Mouse (Mus musculus): ENCODE results near the gene Col17a1.

The Col17a1 gene

DNA sequence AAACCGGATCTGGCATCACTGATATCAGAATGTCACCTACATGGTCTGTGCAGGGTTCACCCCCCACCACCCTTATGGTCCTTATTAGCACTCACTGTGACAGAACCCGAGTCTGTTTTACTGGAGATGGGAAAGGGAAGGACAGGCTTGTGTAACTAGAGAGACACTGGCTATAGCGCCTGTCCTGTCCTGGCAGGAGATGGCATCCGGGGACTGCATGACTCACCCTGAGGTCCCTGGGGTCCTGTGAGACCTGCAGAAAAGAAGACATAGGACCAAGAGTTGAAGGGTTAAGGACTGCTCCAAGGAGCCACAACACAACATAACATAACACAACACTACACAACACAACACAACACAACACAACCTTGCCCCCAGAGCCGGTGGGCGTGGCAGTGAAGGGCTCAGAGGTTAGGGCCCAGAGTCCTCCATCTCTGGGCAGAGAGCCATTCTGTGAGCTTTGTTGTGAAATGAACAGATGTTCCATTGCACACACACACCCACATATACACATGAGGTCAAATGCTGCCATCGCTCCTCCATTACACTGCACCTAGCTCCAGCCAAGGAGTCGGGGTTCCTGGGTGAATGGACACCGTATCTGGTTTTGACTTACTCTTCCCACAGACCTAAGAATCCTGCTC is 32.0 kb downstream of the Col17a1 start:
- peak; percentile 61 for DNase-seq

DNA sequence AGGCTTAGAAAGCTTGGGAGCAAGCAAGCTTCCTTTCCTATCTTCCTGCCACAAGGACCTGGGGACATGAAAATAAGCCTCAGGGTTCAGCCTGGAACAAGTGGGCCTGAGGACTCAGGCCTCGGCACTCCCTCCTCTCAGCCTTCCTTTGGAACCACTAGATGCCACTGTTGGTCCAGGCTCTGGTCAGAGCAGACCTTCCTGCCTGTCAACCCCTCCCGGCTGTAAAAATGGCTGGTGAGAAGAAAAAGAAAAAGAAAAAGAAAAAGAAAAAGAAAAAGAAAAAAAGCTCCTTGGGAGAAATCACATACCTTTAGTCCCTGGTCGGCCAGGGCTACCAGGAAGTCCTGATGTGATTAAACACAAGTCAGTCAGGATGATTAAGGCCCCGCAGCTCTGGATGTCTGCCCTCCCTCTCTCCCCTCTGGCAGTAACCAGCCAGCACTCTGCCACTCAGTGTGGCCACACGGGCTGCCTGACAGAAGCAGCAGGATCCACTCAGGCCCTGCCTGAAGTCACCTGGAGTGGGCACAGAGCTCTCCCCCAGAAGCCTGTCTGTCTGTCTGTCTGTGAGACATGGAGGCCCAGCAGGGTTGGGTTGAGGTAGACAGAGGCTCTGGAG is 32.9 kb downstream of the Col17a1 start:
- DNase-seq: peak; percentile 79

GRCm38 (mm10) chr19:47654896-47655295 is 37.0 kb downstream of the Col17a1 start:
- DNase-seq: no peak

DNA sequence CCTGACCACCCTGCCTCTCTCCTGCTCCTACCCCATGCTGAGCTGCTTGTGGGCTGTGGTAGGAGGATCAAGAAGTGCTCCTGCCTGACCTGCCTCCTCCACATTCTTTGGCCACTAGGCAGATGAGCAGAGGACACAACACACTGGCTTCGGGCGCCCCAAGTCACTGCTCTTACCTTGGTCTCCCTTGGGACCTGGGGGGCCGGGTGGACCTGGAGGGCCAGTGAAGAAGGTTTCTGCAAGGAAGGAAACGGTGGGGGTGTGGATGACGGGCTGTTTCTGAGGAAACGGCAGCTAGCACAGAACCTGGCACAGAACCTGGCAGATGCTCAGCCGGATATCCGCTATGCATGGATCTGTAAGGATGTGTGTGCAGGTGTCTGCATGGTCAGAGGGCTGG is 38.7 kb downstream of the Col17a1 start:
- DNase-seq: no peak

GRCm38 (mm10) chr19:47652255-47652654 is 39.6 kb downstream of the Col17a1 start:
- no peak for DNase-seq

GRCm38 (mm10) chr19:47651160-47651480 is 40.8 kb downstream of the Col17a1 start:
- DNase-seq: peak; percentile 1

DNA sequence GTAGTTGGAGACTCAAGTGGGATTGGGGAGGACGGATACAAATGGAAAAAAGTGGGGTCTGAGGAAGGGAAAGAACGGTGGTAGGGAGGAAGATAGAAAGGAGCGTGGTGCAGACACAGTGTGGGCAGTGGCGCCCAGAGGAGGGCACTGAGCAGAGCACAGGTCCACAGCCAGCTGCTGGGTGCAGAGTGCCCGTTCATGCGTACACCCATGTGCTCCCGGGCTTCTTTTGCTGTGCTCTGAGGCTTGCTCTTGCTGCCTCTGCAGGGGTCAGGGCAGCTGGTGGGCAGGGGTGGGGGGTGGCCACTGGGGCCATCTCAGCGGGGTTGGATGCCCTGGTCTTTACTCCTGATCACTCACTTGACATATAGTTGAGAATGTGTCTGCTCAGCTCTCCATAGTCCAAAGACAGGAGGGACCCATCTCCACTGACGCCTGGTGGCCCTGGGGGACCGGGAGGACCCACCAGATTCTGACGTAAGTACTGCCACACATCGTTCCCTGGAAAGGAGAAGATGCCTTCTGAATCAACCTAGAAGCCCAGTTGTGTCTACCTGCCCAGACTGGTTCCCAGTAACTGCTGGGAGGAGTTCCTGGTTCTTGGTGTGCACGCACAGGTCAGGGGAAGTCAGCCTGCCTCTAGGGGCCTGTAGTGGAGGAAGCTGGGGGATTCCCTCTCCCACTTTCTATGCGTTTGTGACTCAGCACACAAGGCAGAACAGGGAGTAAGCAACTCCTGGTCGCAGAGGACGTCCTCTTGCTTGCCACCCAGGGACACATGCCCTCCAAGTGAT is 41.3 kb downstream of the Col17a1 start:
- DNase-seq: peak; percentile 1

- DNase-seq: peak; percentile 1
Measured at GRCm38 (mm10) chr19:47649071-47649470, 42.8 kb downstream of the Col17a1 start.

DNA sequence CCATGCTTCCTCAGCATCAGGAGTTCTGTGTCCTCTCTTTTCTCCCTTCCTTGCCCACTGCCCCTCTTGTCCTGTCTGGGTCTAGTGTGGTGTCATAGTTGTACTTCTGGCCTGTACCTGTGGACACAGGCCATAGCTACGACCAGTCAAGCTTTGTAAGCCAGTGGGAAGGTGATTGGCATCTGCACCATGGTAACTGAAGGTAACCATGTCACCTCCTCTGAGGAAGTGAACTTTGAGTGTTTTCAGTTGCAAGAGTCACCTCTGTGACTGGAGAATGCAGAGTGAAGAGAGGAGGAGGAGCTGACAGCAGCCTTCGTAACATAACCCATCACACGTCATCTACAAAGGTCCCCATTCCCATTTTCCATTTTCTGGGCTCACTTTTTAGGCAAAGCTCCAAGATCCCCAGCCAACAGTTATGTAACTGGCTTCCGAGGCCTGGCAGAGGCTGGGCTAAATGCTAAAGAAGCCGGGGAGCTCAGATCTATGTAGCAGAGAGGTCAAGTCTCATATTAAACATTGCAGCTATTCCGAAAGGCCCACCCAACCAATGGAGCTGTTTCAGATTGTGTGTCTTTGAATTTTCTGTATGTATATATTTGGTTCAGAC is 45.3 kb downstream of the Col17a1 start:
- peak; percentile 34 for DNase-seq

DNA sequence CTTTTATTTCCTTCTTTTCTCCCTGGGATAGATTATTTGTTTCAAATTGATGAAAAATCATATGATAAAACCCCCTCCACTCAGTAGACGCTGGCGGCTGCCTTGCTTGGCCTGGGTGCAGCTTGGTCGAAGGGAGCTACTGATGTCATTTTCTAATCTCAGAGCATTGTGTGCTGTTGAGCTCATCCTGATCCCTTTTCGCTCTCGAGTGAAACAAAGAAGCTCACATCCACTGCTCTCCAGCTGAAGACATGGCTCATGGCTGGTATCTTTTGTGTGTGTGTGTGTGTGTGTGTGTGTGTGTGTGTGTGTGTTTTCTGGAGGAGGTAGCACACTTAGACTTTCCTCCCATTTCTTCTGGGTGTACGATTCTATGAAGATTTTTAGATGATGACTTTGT is 46.3 kb downstream of the Col17a1 start:
- DNase-seq: peak; percentile 49

DNA sequence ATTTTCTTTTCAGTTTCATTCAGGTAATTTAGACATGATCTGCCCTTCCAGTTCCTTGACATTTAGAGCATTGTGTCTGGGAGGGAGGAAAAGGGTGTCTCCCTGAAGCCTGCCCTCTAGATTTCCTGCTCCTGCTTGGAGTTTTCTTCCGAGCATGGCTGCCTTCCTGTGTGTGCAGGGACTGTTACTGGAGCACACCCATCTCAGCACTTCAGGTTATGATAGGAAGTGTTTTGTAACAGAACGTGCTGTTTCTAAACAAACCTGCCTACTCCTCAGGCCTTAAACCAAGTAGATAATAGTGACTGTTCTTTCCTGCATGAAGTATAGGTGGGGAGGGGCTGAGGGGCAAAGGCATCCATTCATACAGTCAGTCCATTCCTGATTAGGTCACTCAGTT is 48.0 kb downstream of the Col17a1 start:
- DNase-seq: peak; percentile 10

DNA sequence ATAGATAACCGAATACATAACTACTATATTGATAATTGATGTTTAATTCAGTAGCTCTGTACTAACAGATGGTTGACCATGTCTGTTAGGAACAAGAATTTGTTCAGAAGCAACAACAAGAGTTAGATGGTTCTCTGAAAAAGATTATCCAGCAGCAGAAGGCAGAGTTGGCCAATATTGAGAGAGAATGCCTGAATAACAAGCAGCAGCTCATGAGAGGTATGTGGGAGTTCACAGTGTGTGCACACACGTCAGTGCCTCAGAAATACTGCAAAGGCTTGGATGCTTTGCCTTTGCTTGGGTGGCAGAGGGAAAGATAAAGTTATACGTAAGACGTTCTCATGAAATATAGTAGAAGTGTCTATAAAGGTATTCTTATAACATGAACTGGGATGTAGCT is 56.5 kb downstream of the Col17a1 start:
- no peak for DNase-seq

- DNase-seq: no peak
Measured at GRCm38 (mm10) chr19:47631799-47632198, 60.1 kb downstream of the Col17a1 start.

- DNase-seq: no peak
Measured at GRCm38 (mm10) chr19:47630381-47630780, 61.5 kb downstream of the Col17a1 start.

DNA sequence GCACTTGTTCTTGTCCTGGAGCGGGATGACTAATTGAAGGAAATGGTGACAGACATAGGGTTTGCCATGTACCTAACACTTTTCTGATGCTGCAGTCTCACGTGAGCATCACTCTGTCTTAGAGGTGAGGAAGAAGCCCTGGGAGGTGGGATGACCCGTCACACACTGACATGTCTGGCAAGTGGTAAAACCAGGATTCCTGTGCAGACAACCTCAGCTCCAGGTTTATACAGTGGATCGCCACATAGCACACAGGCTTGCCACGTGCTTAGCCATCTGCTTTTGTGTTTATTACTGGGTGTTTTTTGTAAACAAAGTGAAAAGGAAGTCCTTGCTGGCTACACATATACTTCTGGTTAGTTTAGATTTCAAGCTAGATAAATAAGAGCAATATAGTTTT is 62.8 kb downstream of the Col17a1 start:
- no peak for DNase-seq

DNA sequence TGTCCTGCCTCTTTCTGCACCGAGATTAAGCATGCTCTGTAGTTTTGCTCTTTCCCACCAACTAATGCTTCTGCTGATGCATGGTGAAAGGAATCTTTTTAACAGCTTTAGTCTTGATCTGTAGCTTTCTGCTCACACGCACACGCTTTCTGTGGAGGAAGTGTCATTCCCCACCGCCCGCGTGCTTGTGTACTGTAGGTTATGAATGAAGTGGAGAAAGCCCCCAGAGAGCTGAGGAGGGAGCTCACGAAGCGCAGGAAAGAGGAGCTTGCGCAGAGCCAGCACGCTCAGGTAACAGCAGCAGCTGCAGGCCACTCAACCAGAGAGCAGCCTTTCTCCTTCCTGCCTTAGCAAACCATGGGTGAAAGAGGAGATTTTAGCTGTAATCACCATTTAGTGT is 64.4 kb downstream of the Col17a1 start:
- no peak for DNase-seq

DNA sequence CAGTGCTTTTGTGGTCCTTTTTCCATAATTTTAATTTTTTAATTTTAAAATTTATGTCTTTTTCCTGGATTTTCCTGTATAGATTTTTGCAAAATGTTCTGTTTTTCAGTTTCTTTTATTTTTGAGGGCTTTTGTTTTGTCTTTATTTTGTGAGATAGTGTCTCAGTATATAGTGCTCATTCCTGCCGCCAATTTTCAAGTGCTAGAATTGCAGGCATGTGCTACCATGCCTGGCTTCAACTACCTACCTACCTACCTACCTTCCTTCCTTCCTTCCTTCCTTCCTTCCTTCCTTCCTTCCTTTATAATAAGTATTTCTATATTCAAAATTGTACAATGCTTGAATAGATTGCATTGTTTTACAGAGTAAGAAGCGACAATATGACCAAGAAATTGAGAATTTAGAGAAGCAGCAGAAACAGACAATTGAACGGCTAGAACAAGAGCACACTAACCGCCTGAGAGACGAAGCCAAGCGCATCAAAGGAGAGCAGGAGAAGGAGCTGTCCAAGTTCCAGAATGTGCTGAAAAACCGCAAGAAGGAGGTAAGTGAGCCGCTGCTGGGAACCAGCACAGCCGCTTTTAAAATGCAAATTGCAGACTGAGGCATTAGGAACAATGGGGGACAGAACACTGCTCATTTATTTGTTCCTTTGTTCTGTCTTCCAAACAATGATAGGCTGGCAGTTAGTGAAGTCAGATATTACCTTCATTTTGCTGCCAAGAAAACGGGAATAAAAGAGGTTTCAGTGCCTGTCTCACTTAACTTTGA is 66.8 kb downstream of the Col17a1 start:
- no peak for DNase-seq

DNA sequence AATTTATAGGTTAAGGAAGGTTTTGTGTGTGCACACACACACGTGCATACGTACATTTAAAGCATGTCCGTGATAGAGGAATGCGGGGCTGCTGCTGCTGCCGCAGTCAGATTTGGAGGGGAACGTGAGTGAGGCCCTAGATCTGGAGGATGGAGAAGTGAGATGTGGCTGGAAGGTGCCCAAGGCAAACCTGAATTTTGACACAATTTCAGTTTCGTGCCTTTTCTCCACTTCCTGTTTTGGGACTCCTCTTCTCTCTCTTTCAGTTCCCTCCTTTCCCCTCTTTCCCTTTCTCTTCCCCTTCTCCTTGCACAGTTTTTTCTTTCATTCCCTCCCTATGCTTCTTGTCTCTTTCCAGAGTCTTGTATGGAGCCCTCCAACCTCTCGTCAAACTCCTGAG is 70.4 kb downstream of the Col17a1 start:
- no peak for DNase-seq

DNA sequence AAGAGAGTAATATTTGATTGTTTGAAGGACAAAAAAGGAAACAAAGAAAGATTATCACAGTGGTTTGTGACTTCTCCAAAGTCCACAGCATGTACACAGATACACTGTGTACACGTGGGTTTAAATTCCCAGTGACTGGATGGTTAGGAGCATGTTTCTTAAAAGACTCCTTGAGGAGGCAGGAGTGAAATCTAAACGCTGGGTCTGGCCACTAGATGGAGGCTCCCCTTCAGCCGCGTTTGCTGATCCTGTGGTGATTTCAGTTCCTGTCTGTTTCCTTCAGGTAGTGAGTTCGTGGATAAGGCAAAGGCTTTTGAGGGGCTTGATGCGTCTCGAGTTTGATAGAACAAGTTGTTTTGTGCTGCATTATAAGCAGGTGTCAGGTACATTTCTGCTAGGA is 78.5 kb downstream of the Col17a1 start:
- no peak for DNase-seq

GRCm38 (mm10) chr19:47608513-47608912 is 83.4 kb downstream of the Col17a1 start:
- no peak for DNase-seq
